Mouse (Mus musculus) heart, postnatal 0 days (tissue): ENCODE data around the gene Anks6. TPM values are rescaled to one million over a fixed set of nuclear protein-coding genes. Genes with fewer than 3 reads are reported as not detected.

Experiments
- ATAC-seq: fragments of 200-750 bp; cut with Nextera tagmentation; 2 replicates; pipeline ENCODE4 v1.8.0; 2017; ENCODE audit warnings: low read depth, moderate number of reproducible peaks, moderate library complexity; ENCODE audit not compliant: insufficient read depth
- DNase-seq: peaks from one replicate; pipeline ENCODE4 v3.0.0-alpha.2; 2016; ENCODE audit warnings: low spot score
- H3K27ac ChIP-seq: fragments of 300-500 bp; sonication (generic); 2 replicates; pipeline ENCODE4 v1.5.1; 2014; ENCODE audit warnings: low read depth, mild to moderate bottlenecking
- H3K27me3 ChIP-seq: fragments of 300-500 bp; sonication (generic); 2 replicates; pipeline ENCODE4 v1.6.1; 2014; ENCODE audit warnings: low read length, mixed read lengths; ENCODE audit not compliant: control insufficient read depth, insufficient read depth
- H3K36me3 ChIP-seq: fragments of 300-500 bp; sonication (generic); replicated peaks from 2 replicates; pipeline ENCODE4 v1.6.1; 2014; ENCODE audit warnings: low read length, mixed read lengths; ENCODE audit not compliant: control insufficient read depth, insufficient read depth
- H3K4me1 ChIP-seq: fragments of 300-500 bp; sonication (generic); 2 replicates; pipeline ENCODE4 v1.6.1; 2014; ENCODE audit warnings: antibody characterized with exemption; ENCODE audit not compliant: control insufficient read depth, insufficient read depth
- H3K4me2 ChIP-seq: fragments of 300-500 bp; sonication (generic); 2 replicates; pipeline ENCODE4 v1.6.1; 2014; ENCODE audit warnings: low read depth, mild to moderate bottlenecking, low read length, moderate library complexity
- H3K4me3 ChIP-seq: fragments of 300-500 bp; sonication (generic); 2 replicates; pipeline ENCODE4 v1.5.1; 2014; ENCODE audit warnings: low read depth, low read length
- H3K9ac ChIP-seq: fragments of 300-500 bp; sonication (generic); replicated peaks from 2 replicates; pipeline ENCODE4 v1.6.1; 2014; ENCODE audit warnings: low read depth, low read length, mixed read lengths
- H3K9me3 ChIP-seq: fragments of 300-500 bp; sonication (generic); replicated peaks from 2 replicates; pipeline ENCODE4 v1.6.1; 2016; ENCODE audit warnings: low read length; ENCODE audit not compliant: control insufficient read depth
- CTCF ChIP-seq: IDR thresholded peaks from 2 replicates; pipeline ENCODE4 v1.5.1; 2016; ENCODE audit warnings: antibody characterized with exemption, control low read depth, low read depth
- EP300 ChIP-seq: IDR thresholded peaks from 2 replicates; pipeline ENCODE4 v1.6.1; 2016; ENCODE audit warnings: antibody characterized with exemption, low read depth
- WGBS: fragments of 180-500 bp; shearing (Covaris S2); extraction: QIAGEN DNeasy Blood & Tissue Kit; methylation state at CpG from one replicate; pipeline ENCODE4 v1.1.7; 2014; 5-methylcytosine and 5-hydroxymethylcytosine counted together
- polyA plus RNA-seq: library from polyadenylated mRNA; unstranded; fragments of >200 nt; fragmentation: Nextera tagmentation; extraction: Ambion mirVana; gene quantifications from 2 replicates; pipeline ENCODE4 v1.2.1, GENCODE M21; 2015
- total RNA-seq: library from RNA; depleted of rRNA; stranded (reverse); fragments of >200 nt; gene quantifications from 2 replicates; pipeline ENCODE4 v1.2.3, GENCODE M21; 2014; ENCODE audit warnings: low replicate concordance; rRNA removed

The Anks6 gene
- total and polyA plus RNA-seq, 2 experiments from 2014 or later: 0.86 to 0.99 TPM

DNA sequence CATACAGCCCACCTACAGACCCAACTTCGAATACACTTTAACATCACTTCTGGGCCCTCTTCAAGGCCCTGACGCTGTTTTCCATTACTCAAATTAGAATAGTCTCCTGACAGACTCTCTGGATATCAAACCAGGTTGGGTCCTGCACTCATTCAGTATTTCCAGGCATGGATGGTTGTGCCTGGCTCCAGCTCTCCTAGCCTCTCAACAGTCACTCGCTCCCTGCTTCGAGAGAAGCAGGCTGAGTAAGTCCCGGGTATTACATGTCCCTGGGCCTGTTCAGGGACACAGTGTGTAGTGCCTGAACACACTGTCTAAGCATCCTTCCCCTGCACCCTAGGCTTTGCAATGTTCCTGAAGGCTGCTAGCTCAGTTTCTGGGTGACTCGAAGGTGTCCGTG, 80.1 kb downstream of the Anks6 start:
- TF ChIP-seq CTCF (no peak), EP300 (no peak)
- Histone ChIP-seq H3K36me3 (no peaks in the 10 kb centered on the region), H3K9me3 (no peaks in the 10 kb centered on the region), H3K27me3 (no peaks in the 10 kb centered on the region), H3K9ac (no peak overlapping the region), H3K4me3 (no peak overlapping the region), H3K27ac (no peak overlapping the region), H3K4me1 (no peaks in the 10 kb centered on the region), H3K4me2 (no peak overlapping the region)
- 84% methylated on average over 7 of the region's 7 CpGs for whole genome bisulfite sequencing
- no peak for DNase-seq
- no peak for ATAC-seq

DNA sequence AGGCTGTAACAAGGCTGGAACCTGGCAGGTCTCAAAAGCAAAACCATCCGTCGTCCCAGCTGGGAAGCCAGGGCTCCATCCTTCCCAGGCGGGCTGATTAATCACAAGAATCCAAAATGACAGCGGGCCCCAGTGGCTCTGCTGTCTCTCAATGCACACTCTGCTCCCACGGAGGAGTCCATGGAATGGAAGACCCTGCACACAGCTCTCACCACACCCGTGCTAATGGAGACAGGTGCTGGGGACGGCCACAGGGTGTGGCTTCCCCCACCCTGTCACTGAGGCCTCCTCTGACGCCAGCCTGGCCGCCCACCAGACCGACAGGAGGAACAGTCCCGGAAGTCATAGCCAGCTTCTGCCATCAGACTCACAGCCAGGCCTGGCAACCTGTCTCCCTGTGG, 80.6 kb downstream of the Anks6 start:
- H3K4me1 ChIP-seq: no peaks in the 10 kb centered on the region
- 51% methylated on average over 11 of the region's 11 CpGs for WGBS
- no peaks in the 10 kb centered on the region for H3K36me3 ChIP-seq
- no peak overlapping the region for H3K27ac ChIP-seq
- no peaks in the 10 kb centered on the region for H3K27me3 ChIP-seq
- no peak overlapping the region for H3K9ac ChIP-seq
- no peak overlapping the region for H3K4me3 ChIP-seq
- no peaks in the 10 kb centered on the region for H3K9me3 ChIP-seq
- ATAC-seq (no peak), DNase-seq (no peak)
- TF ChIP-seq EP300 (no peak), CTCF (no peak)
- no peak overlapping the region for H3K4me2 ChIP-seq

DNA sequence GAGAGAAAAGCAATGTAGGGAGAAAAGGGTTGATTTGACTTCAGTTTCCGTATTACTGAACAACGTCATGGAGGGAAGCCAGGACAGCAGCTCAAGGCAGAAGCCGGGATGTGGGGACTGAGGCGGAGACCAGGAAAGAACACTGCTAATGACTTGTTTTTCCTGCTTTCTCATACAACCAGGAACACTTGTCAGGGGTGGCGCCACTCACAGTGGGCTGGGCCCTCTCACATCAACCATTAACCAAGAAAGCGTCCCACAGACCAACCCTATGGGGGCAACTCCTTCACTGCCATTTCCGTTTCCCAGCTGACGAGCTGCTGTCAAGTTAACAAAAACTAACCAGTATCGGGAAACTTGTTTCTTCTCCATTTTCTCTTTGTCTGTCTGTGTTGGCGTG, 83.9 kb downstream of the Anks6 start:
- H3K4me2 ChIP-seq: no peak overlapping the region
- H3K9me3 ChIP-seq: no peaks in the 10 kb centered on the region
- no peak for TF ChIP-seq EP300
- WGBS: 66% methylated on average over 10 of the region's 10 CpGs
- H3K27ac ChIP-seq: no peak overlapping the region
- H3K36me3 ChIP-seq: no peaks in the 10 kb centered on the region
- H3K4me1 ChIP-seq: no peaks in the 10 kb centered on the region
- DNase-seq (no peak), ATAC-seq (no peak)
- no peaks in the 10 kb centered on the region for H3K27me3 ChIP-seq
- no peak overlapping the region for H3K4me3 ChIP-seq
- H3K9ac ChIP-seq: no peak overlapping the region

DNA sequence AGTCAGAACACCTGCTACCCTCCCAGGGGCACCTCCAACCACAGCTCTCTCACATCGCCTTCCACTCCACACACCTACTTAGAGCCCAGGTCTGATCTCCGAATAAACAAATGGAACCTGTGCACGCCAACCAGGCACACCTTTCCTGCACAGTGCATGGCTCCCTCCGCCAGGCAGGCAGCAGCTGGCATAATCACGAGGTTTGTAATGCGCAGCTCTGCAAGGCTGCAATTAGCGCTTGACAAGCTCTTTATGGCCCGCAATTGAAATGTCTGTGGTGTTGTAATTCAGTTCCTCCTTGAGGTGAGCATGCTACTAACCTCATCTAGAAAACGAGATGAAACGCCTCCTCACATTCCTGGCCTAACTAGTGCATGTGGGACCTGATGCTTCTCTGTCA, 89.2 kb downstream of the Anks6 start:
- 79% methylated on average over 10 of the region's 10 CpGs for WGBS
- H3K9ac ChIP-seq: no peak overlapping the region
- H3K4me2 ChIP-seq: no peak overlapping the region
- no peaks in the 10 kb centered on the region for H3K27me3 ChIP-seq
- H3K36me3 ChIP-seq: no peaks in the 10 kb centered on the region
- no peaks in the 10 kb centered on the region for H3K4me1 ChIP-seq
- no peak overlapping the region for H3K4me3 ChIP-seq
- ATAC-seq (no peak), DNase-seq (no peak)
- H3K9me3 ChIP-seq: no peaks in the 10 kb centered on the region
- TF ChIP-seq EP300: no peak
- TF ChIP-seq CTCF: no peak
- no peak overlapping the region for H3K27ac ChIP-seq

DNA sequence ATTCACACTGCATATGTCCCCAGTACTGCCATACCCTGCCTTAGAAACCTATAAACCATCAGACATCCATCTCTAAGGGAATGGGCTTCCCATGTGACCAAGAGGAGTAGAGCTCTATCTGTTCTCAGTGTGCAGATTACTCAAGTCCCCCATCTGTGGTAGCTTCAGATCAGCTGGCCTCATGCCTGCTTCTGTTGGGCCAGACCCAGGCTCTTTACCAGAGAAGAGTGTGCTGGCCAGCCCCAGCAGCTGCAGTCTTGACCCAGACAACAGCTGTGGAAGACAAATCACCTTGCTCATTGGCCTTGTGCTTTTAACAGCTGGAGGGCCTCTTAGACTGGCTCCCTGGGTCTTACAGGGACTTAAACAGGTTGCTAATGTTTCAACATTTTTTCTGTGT, 90.7 kb downstream of the Anks6 start:
- H3K36me3 ChIP-seq: no peaks in the 10 kb centered on the region
- no peak overlapping the region for H3K9ac ChIP-seq
- H3K4me2 ChIP-seq: no peak overlapping the region
- H3K9me3 ChIP-seq: no peaks in the 10 kb centered on the region
- H3K4me1 ChIP-seq: no peaks in the 10 kb centered on the region
- H3K4me3 ChIP-seq: no peak overlapping the region
- TF ChIP-seq EP300 (no peak), CTCF (no peak)
- DNase-seq: no peak
- H3K27ac ChIP-seq: no peak overlapping the region
- ATAC-seq: no peak
- H3K27me3 ChIP-seq: no peaks in the 10 kb centered on the region

Other genes starting within 250 kb of the Anks6 start
- gene Gabbr2, start 65.6 kb downstream of the Anks6 start, total RNA-seq: 0.39 TPM in 1 of 2 replicates, not detected in the other
- gene Gabbr2, start 65.6 kb downstream of the Anks6 start, polyA plus RNA-seq: 0.03 and 0.07 TPM in 2 replicates
- gene Galnt12, start 34.5 kb upstream of the Anks6 start, total RNA-seq: 0.70 and 1.9 TPM in 2 replicates
- 1.1 and 1.4 TPM in 2 replicates for gene Galnt12, start 34.5 kb upstream of the Anks6 start, polyA plus RNA-seq
- gene Col15a1, start 150.7 kb upstream of the Anks6 start, total RNA-seq: 37.6 and 40.7 TPM in 2 replicates
- 19.9 and 20.1 TPM in 2 replicates for gene Col15a1, start 150.7 kb upstream of the Anks6 start, polyA plus RNA-seq